Mouse (Mus musculus) lung, adult 2 months (tissue): Measurements from ENCODE around the gene Ctdsp2.

ENCODE experiments used
- CTCF ChIP-seq: fragments of 200-500 bp; IDR thresholded peaks from 2 replicates; pipeline ENCODE4 v1.5.1; 2011; ENCODE audit warnings: mild to moderate bottlenecking, low read length, control low read depth; ENCODE audit not compliant: insufficient read depth
- POLR2A ChIP-seq: fragments of 200-500 bp; IDR thresholded peaks from 2 replicates; pipeline ENCODE4 v1.6.1; 2011; ENCODE audit warnings: low read depth, mild to moderate bottlenecking, control low read depth, low read length, borderline replicate concordance; ENCODE audit errors: extremely low read depth

- TF ChIP-seq CTCF (peak; percentile 96), POLR2A (no peak)
Measured at GRCm38 (mm10) chr10:126990313-126991056, 12.0 kb downstream of the Ctdsp2 start.
